Mouse (Mus musculus) brain, embryonic 18.5 days (tissue): ENCODE measurements around the gene 4930596D02Rik.

Experiments
- DNase-seq: peaks from one replicate; pipeline ENCODE4 v3.0.0-alpha.2; 2012; ENCODE audit warnings: low read depth, low spot score

The 4930596D02Rik gene

GRCm38 (mm10) chr14:35811878-35812277 is at the start of gene 4930596D02Rik:
Gene 4930596D02Rik (minus strand): TSS chr14:35811978.
- no peak for DNase-seq

- no peak for DNase-seq
Measured at GRCm38 (mm10) chr14:35853254-35853653, 41.5 kb upstream of the 4930596D02Rik start.

- DNase-seq: no peak
Measured at GRCm38 (mm10) chr14:35845271-35845670, 33.5 kb upstream of the 4930596D02Rik start.

DNA sequence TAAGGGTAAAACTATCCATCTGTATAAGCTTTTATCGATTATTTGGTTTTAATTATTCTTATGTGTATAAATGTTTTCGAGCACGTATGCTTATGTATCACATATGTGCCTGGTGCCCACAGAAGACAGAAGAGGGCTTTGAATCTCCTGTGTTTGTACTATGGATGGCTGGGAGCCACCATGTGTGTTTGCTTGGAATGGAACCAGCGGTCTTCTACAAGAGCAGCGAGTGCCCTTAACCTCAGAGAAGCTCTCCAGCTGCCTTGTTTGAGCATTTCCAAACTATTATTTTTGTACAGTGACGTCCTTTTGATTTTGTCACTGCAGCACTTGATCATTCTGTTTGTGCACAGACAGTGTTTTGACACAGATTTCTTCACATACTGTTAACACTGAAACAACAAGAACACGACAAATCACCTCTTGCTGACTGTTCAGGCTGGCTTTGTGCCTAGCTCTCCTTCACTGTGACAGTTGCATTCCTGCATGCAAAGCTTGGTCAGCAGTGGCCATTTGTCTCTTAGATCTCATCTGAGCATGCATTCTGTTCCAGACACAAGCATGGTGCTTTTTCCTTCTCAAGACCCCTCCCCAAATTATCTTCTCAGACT is 30.4 kb upstream of the 4930596D02Rik start:
- DNase-seq: peak; percentile 4

DNA sequence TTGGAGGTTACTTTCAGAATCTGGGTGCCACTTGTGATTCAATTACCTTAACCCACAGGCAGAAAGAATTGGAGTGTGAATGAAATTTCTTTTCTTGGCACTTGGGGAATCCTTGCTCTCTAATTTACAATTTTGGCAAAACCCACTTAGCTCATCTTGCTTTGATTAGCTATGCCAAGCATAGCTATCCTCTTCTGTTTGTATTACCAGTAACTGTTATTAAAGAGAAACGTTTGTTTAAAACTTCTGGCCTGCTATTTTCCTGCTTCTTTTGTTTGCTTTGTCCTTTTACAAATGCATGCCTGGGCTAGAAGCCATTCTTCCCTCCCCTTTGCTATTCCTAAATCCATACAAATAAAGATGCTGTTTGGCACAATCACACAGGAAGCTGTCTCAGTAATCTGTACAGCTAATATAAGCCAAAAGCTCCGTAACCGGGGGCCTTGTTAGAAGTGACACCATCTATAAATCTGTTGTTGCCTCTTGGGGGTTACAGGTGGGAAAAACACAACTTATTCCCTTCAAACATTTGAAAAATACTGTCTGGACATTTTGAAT is 19.0 kb downstream of the 4930596D02Rik start:
- DNase-seq: no peak

- DNase-seq: no peak
Measured at GRCm38 (mm10) chr14:35780033-35780432, 31.7 kb downstream of the 4930596D02Rik start.

DNA sequence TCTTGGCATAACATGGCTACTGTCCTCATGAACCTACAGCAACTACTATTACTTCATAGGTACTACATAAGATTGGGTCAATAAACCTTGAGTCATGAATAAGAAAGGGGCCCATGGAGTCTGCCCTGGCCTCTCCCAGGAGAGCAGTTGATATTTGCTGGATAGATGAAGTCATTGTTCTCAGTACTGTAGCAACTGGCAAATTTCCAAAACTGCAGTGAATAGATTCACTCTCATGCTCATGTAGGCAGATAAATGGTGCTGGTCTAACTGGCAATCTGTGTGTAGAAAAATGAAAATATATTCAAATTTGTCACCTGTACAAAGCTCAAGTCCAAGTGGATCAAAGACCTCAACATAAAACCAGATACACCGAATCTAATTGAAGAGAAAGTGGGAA is 38.5 kb downstream of the 4930596D02Rik start:
- no peak for DNase-seq
